Mouse (Mus musculus) MN1 (cell line): Measurements from ENCODE around the gene Zc3h18.

Experiments
- DNase-seq: peaks from one replicate; pipeline ENCODE4 v3.0.0-alpha.2; 2016; ENCODE audit warnings: low spot score

Gene Zc3h18

DNA sequence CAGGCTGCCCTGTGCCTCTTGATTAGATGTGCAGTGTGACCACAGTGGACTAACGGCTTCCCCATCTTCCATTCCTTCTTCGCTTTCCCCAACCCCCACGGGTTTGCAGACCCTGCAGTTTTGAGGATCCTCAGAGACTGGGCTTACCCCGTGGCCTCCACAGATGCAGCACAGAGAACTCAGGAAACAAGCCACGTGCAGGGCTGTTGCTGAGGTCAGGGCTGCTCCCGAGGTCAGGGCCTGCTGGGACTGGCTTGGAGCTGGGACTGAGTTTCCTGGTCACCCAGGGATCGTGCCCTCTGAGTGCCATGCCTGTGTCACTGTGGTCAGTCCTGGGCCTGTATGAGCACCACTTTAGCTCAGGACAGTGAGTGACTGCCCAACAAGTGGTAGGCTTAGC lies 88.6 kb downstream of the Zc3h18 start:
- no peak for DNase-seq
